Mouse (Mus musculus): ENCODE results near the gene Rpp30. TPM values are rescaled to one million over a fixed set of nuclear protein-coding genes. Genes with fewer than 3 reads are reported as not detected.

The Rpp30 gene
- total RNA-seq, 1 experiment = 32.6 TPM

- Histone ChIP-seq H3K36me3 (ENCODE audit: control insufficient read depth, insufficient read depth, low read length, poor library complexity, severe bottlenecking) (no peaks in the 10 kb centered on the region), H3K27ac (ENCODE audit: insufficient read depth, low read depth, low read length, poor library complexity, severe bottlenecking) (no peak overlapping the region), H3K4me3 (ENCODE audit: insufficient read depth in 1 of 2, low read depth in 1 of 2, low read length in 2 of 2, poor library complexity in 1 of 2, severe bottlenecking in 1 of 2) (no peak overlapping the region), H3K4me1 (ENCODE audit: control insufficient read depth in 2 of 2, insufficient read depth in 2 of 2, low read length in 2 of 2, poor library complexity in 1 of 2) (no peaks in the 10 kb centered on the region), H3K9me3 (ENCODE audit: control insufficient read depth, insufficient read depth, low read depth, low read length) (peaks cover 2% of the 10 kb centered on the region; the same call in 1 of the 2 replicates), H3K9ac (ENCODE audit: insufficient read depth, low read depth, low read length, poor library complexity, severe bottlenecking) (no peak overlapping the region)
- TF ChIP-seq ZC3H11A (IDR thresholded peaks at IDR 0.05; ENCODE audit: borderline replicate concordance, low read depth, low read length) (no peak), CHD2 (IDR thresholded peaks at IDR 0.05; ENCODE audit: low read depth, low read length) (no peak), ZNF384 (IDR thresholded peaks at IDR 0.05; ENCODE audit: low read depth, low read length) (no peak)
- in situ Hi-C loops (cut with MboI; ENCODE audit: low sequenced_read_pairs in 2 of 2, unreplicated experiment in 2 of 2) = loop anchor here in 1 of 2 experiments (25.0 kb wide), 1 partner anchor 318 kb away; no protein-coding TSS in a partner anchor
- no peak for DNase-seq (ENCODE audit: low read depth, low spot score)
Observed at GRCm38 (mm10) chr19:36119219-36119618, 35.7 kb downstream of the Rpp30 start.

GRCm38 (mm10) chr19:36119783-36120471 lies 36.4 kb downstream of the Rpp30 start, which contains the start of gene Ankrd1:
Gene Ankrd1, minus strand, starts transcription at chr19:36120099.
- no peaks in the 10 kb centered on the region for H3K4me1 ChIP-seq (ENCODE audit: control insufficient read depth in 2 of 2, insufficient read depth in 2 of 2, low read length in 2 of 2, poor library complexity in 1 of 2)
- DNase-seq (ENCODE audit: low read depth, low spot score) = no peak
- H3K36me3 ChIP-seq (ENCODE audit: control insufficient read depth, insufficient read depth, low read length, poor library complexity, severe bottlenecking) = no peaks in the 10 kb centered on the region
- in situ Hi-C loops (cut with MboI; ENCODE audit: low sequenced_read_pairs in 2 of 2, unreplicated experiment in 2 of 2) = loop anchor here in 1 of 2 experiments (25.0 kb wide), 1 partner anchor 317 kb away; no protein-coding TSS in a partner anchor
- TF ChIP-seq ZNF384 (IDR thresholded peaks at IDR 0.05; ENCODE audit: low read depth, low read length) (no peak), HCFC1 (IDR thresholded peaks at IDR 0.05; ENCODE audit: borderline replicate concordance, insufficient read depth, low read length) (no peak), ZC3H11A (IDR thresholded peaks at IDR 0.05; ENCODE audit: borderline replicate concordance, low read depth, low read length) (no peak), CHD2 (IDR thresholded peaks at IDR 0.05; ENCODE audit: low read depth, low read length) (no peak), MAFK (IDR thresholded peaks at IDR 0.05; ENCODE audit: insufficient read depth, low read depth, low read length) (no peak)
- H3K27ac ChIP-seq (ENCODE audit: insufficient read depth, low read depth, low read length, poor library complexity, severe bottlenecking) = no peak within 1 kb of the TSS
- no peak within 1 kb of the TSS for H3K4me3 ChIP-seq (ENCODE audit: insufficient read depth in 1 of 2, low read depth in 1 of 2, low read length in 2 of 2, poor library complexity in 1 of 2, severe bottlenecking in 1 of 2)
- no peak within 1 kb of the TSS for H3K9ac ChIP-seq (ENCODE audit: insufficient read depth, low read depth, low read length, poor library complexity, severe bottlenecking)
- peaks cover 2% of the 10 kb centered on the region; the same call in 1 of the 2 replicates for H3K9me3 ChIP-seq (ENCODE audit: control insufficient read depth, insufficient read depth, low read depth, low read length)

GRCm38 (mm10) chr19:36124203-36124602 lies 40.7 kb downstream of the Rpp30 start:
- in situ Hi-C loops (cut with MboI; ENCODE audit: low sequenced_read_pairs in 2 of 2, unreplicated experiment in 2 of 2) = loop anchor here in 1 of 2 experiments (25.0 kb wide), 1 partner anchor 313 kb away; no protein-coding TSS in a partner anchor
- Histone ChIP-seq H3K27ac (ENCODE audit: insufficient read depth, low read depth, low read length, poor library complexity, severe bottlenecking) (no peak overlapping the region), H3K9ac (ENCODE audit: insufficient read depth, low read depth, low read length, poor library complexity, severe bottlenecking) (no peak overlapping the region), H3K36me3 (ENCODE audit: control insufficient read depth, insufficient read depth, low read length, poor library complexity, severe bottlenecking) (no peaks in the 10 kb centered on the region), H3K9me3 (ENCODE audit: control insufficient read depth, insufficient read depth, low read depth, low read length) (peaks cover 2% of the 10 kb centered on the region; the same call in 1 of the 2 replicates), H3K4me3 (ENCODE audit: insufficient read depth in 1 of 2, low read depth in 1 of 2, low read length in 2 of 2, poor library complexity in 1 of 2, severe bottlenecking in 1 of 2) (no peak overlapping the region), H3K4me1 (ENCODE audit: control insufficient read depth in 2 of 2, insufficient read depth in 2 of 2, low read length in 2 of 2, poor library complexity in 1 of 2) (no peaks in the 10 kb centered on the region)
- TF ChIP-seq HCFC1 (IDR thresholded peaks at IDR 0.05; ENCODE audit: borderline replicate concordance, insufficient read depth, low read length) (no peak), MAFK (IDR thresholded peaks at IDR 0.05; ENCODE audit: insufficient read depth, low read depth, low read length) (no peak), ZC3H11A (IDR thresholded peaks at IDR 0.05; ENCODE audit: borderline replicate concordance, low read depth, low read length) (no peak), ZNF384 (IDR thresholded peaks at IDR 0.05; ENCODE audit: low read depth, low read length) (no peak), CHD2 (IDR thresholded peaks at IDR 0.05; ENCODE audit: low read depth, low read length) (no peak)
- no peak for DNase-seq (ENCODE audit: low read depth, low spot score)

- TF ChIP-seq MAFK (IDR thresholded peaks at IDR 0.05; ENCODE audit: insufficient read depth, low read depth, low read length) (no peak), CHD2 (IDR thresholded peaks at IDR 0.05; ENCODE audit: low read depth, low read length) (no peak), ZNF384 (IDR thresholded peaks at IDR 0.05; ENCODE audit: low read depth, low read length) (no peak), HCFC1 (IDR thresholded peaks at IDR 0.05; ENCODE audit: borderline replicate concordance, insufficient read depth, low read length) (no peak), ZC3H11A (IDR thresholded peaks at IDR 0.05; ENCODE audit: borderline replicate concordance, low read depth, low read length) (no peak)
- Histone ChIP-seq H3K9me3 (ENCODE audit: control insufficient read depth, insufficient read depth, low read depth, low read length) (no peaks in the 10 kb centered on the region), H3K4me1 (ENCODE audit: control insufficient read depth in 2 of 2, insufficient read depth in 2 of 2, low read length in 2 of 2, poor library complexity in 1 of 2) (no peaks in the 10 kb centered on the region), H3K4me3 (ENCODE audit: insufficient read depth in 1 of 2, low read depth in 1 of 2, low read length in 2 of 2, poor library complexity in 1 of 2, severe bottlenecking in 1 of 2) (no peak overlapping the region), H3K9ac (ENCODE audit: insufficient read depth, low read depth, low read length, poor library complexity, severe bottlenecking) (no peak overlapping the region), H3K27ac (ENCODE audit: insufficient read depth, low read depth, low read length, poor library complexity, severe bottlenecking) (no peak overlapping the region), H3K36me3 (ENCODE audit: control insufficient read depth, insufficient read depth, low read length, poor library complexity, severe bottlenecking) (no peaks in the 10 kb centered on the region)
- no peak for DNase-seq (ENCODE audit: low read depth, low spot score)
- in situ Hi-C loops (cut with MboI; ENCODE audit: low sequenced_read_pairs in 2 of 2, unreplicated experiment in 2 of 2) = no loop called here
Observed at GRCm38 (mm10) chr19:36128440-36128839, 44.9 kb downstream of the Rpp30 start.

Data from ES-E14 (cell line).